Mouse (Mus musculus): ENCODE data around the gene Raph1. TPM values are rescaled to one million over a fixed set of nuclear protein-coding genes. Genes with fewer than 3 reads are reported as not detected.

Raph1 gene
- 35.8 and 44.2 TPM in 2 replicates for polyA plus RNA-seq (2014; fragmentation: Nextera tagmentation; extraction: Ambion mirVana)

- DNase-seq (ENCODE audit: low spot score), result peak; percentile 95
- WGBS, result 0% methylated on average over 15 of the region's 92 CpGs
- peak within 1 kb of the TSS; percentile 70 for H3K4me2 ChIP-seq (ENCODE audit: low read depth, low read length)
- H3K27me3 ChIP-seq (replicated peaks; ENCODE audit: control insufficient read depth, insufficient read depth, low read length), result no peaks in the 10 kb centered on the region
- 0 out of 2 replicates have a peak, but pooled peaks cover 6% of the 10 kb centered on the region for H3K36me3 ChIP-seq (ENCODE audit: control insufficient read depth, insufficient read depth, low read length)
- peak within 1 kb of the TSS; percentile 96 for H3K9ac ChIP-seq (ENCODE audit: low read depth, low read length)
- no peaks in the 10 kb centered on the region for H3K9me3 ChIP-seq (ENCODE audit: control insufficient read depth, low read length)
- H3K27ac ChIP-seq (replicated peaks; ENCODE audit: low read depth, low read length), result peak within 1 kb of the TSS; percentile 95
- H3K4me3 ChIP-seq (ENCODE audit: low read depth, low read length), result peak within 1 kb of the TSS; percentile 90
- peaks cover 10% of the 10 kb centered on the region for H3K4me1 ChIP-seq (ENCODE audit: control insufficient read depth, insufficient read depth, low read length)
- ATAC-seq (ENCODE audit: low read depth), result peak; percentile 96
Measured at GRCm38 (mm10) chr1:60566631-60567311, at the start of gene Raph1. Gene Raph1, minus strand, starts transcription at chr1:60567104.

GRCm38 (mm10) chr1:60615703-60616102 is 48.8 kb upstream of the Raph1 start:
- ATAC-seq (ENCODE audit: low read depth), result no peak
- no peaks in the 10 kb centered on the region for H3K36me3 ChIP-seq (ENCODE audit: control insufficient read depth, insufficient read depth, low read length)
- no peaks in the 10 kb centered on the region for H3K4me1 ChIP-seq (ENCODE audit: control insufficient read depth, insufficient read depth, low read length)
- H3K27ac ChIP-seq (replicated peaks; ENCODE audit: low read depth, low read length), result no peak overlapping the region
- H3K27me3 ChIP-seq (replicated peaks; ENCODE audit: control insufficient read depth, insufficient read depth, low read length), result no peaks in the 10 kb centered on the region
- H3K9me3 ChIP-seq (ENCODE audit: control insufficient read depth, low read length), result no peaks in the 10 kb centered on the region
- no peak for DNase-seq (ENCODE audit: low spot score)
- no peak overlapping the region for H3K4me2 ChIP-seq (ENCODE audit: low read depth, low read length)
- no peak overlapping the region for H3K9ac ChIP-seq (ENCODE audit: low read depth, low read length)
- H3K4me3 ChIP-seq (ENCODE audit: low read depth, low read length), result no peak overlapping the region
- whole genome bisulfite sequencing, result 65% methylated on average over 1 of the region's 1 CpGs

GRCm38 (mm10) chr1:60614902-60615301 is 48.0 kb upstream of the Raph1 start:
- Histone ChIP-seq H3K27me3 (replicated peaks; ENCODE audit: control insufficient read depth, insufficient read depth, low read length) (no peaks in the 10 kb centered on the region), H3K4me1 (ENCODE audit: control insufficient read depth, insufficient read depth, low read length) (no peaks in the 10 kb centered on the region), H3K9me3 (ENCODE audit: control insufficient read depth, low read length) (no peaks in the 10 kb centered on the region), H3K36me3 (ENCODE audit: control insufficient read depth, insufficient read depth, low read length) (no peaks in the 10 kb centered on the region), H3K4me3 (ENCODE audit: low read depth, low read length) (no peak overlapping the region), H3K27ac (replicated peaks; ENCODE audit: low read depth, low read length) (no peak overlapping the region), H3K9ac (ENCODE audit: low read depth, low read length) (no peak overlapping the region), H3K4me2 (ENCODE audit: low read depth, low read length) (no peak overlapping the region)
- WGBS, result 63% methylated on average over 1 of the region's 1 CpGs
- ATAC-seq (ENCODE audit: low read depth) (no peak), DNase-seq (ENCODE audit: low spot score) (no peak)

- WGBS, result 78% methylated on average over 3 of the region's 3 CpGs
- no peaks in the 10 kb centered on the region for H3K27me3 ChIP-seq (replicated peaks; ENCODE audit: control insufficient read depth, insufficient read depth, low read length)
- DNase-seq (ENCODE audit: low spot score) (no peak), ATAC-seq (ENCODE audit: low read depth) (no peak)
- no peak overlapping the region for H3K4me2 ChIP-seq (ENCODE audit: low read depth, low read length)
- H3K4me1 ChIP-seq (ENCODE audit: control insufficient read depth, insufficient read depth, low read length), result no peaks in the 10 kb centered on the region
- no peak overlapping the region for H3K27ac ChIP-seq (replicated peaks; ENCODE audit: low read depth, low read length)
- H3K9me3 ChIP-seq (ENCODE audit: control insufficient read depth, low read length), result no peaks in the 10 kb centered on the region
- H3K36me3 ChIP-seq (ENCODE audit: control insufficient read depth, insufficient read depth, low read length), result no peaks in the 10 kb centered on the region
- no peak overlapping the region for H3K4me3 ChIP-seq (ENCODE audit: low read depth, low read length)
- no peak overlapping the region for H3K9ac ChIP-seq (ENCODE audit: low read depth, low read length)
Measured at GRCm38 (mm10) chr1:60611968-60612367, 45.1 kb upstream of the Raph1 start.

GRCm38 (mm10) chr1:60610631-60611030 is 43.7 kb upstream of the Raph1 start:
- Histone ChIP-seq H3K9ac (ENCODE audit: low read depth, low read length) (no peak overlapping the region), H3K9me3 (ENCODE audit: control insufficient read depth, low read length) (no peaks in the 10 kb centered on the region), H3K36me3 (ENCODE audit: control insufficient read depth, insufficient read depth, low read length) (no peaks in the 10 kb centered on the region), H3K4me1 (ENCODE audit: control insufficient read depth, insufficient read depth, low read length) (no peaks in the 10 kb centered on the region), H3K27me3 (replicated peaks; ENCODE audit: control insufficient read depth, insufficient read depth, low read length) (no peaks in the 10 kb centered on the region), H3K27ac (replicated peaks; ENCODE audit: low read depth, low read length) (no peak overlapping the region), H3K4me3 (ENCODE audit: low read depth, low read length) (no peak overlapping the region), H3K4me2 (ENCODE audit: low read depth, low read length) (no peak overlapping the region)
- 56% methylated on average over 4 of the region's 4 CpGs for WGBS
- DNase-seq (ENCODE audit: low spot score) (no peak), ATAC-seq (ENCODE audit: low read depth) (no peak)

- Histone ChIP-seq H3K9ac (ENCODE audit: low read depth, low read length) (no peak overlapping the region), H3K27me3 (replicated peaks; ENCODE audit: control insufficient read depth, insufficient read depth, low read length) (no peaks in the 10 kb centered on the region), H3K4me3 (ENCODE audit: low read depth, low read length) (no peak overlapping the region), H3K4me1 (ENCODE audit: control insufficient read depth, insufficient read depth, low read length) (0 out of 2 replicates have a peak, but pooled peaks cover 4% of the 10 kb centered on the region), H3K27ac (replicated peaks; ENCODE audit: low read depth, low read length) (no peak overlapping the region), H3K36me3 (ENCODE audit: control insufficient read depth, insufficient read depth, low read length) (no peaks in the 10 kb centered on the region), H3K9me3 (ENCODE audit: control insufficient read depth, low read length) (no peaks in the 10 kb centered on the region), H3K4me2 (ENCODE audit: low read depth, low read length) (no peak overlapping the region)
- DNase-seq (ENCODE audit: low spot score), result peak; percentile 91
- 77% methylated on average over 8 of the region's 8 CpGs for WGBS
- ATAC-seq (ENCODE audit: low read depth), result peak; percentile 86; the same call in 1 of the 2 replicates
Measured at GRCm38 (mm10) chr1:60609011-60609775, 42.3 kb upstream of the Raph1 start.

GRCm38 (mm10) chr1:60604481-60605021 is 37.6 kb upstream of the Raph1 start:
- no peaks in the 10 kb centered on the region for H3K27me3 ChIP-seq (replicated peaks; ENCODE audit: control insufficient read depth, insufficient read depth, low read length)
- H3K36me3 ChIP-seq (ENCODE audit: control insufficient read depth, insufficient read depth, low read length), result no peaks in the 10 kb centered on the region
- peak; percentile 64 for DNase-seq (ENCODE audit: low spot score)
- H3K9me3 ChIP-seq (ENCODE audit: control insufficient read depth, low read length), result no peaks in the 10 kb centered on the region
- H3K4me1 ChIP-seq (ENCODE audit: control insufficient read depth, insufficient read depth, low read length), result 0 out of 2 replicates have a peak, but pooled peaks cover 4% of the 10 kb centered on the region
- peak; percentile 37; the same call in 1 of the 2 replicates for ATAC-seq (ENCODE audit: low read depth)
- no peak overlapping the region for H3K9ac ChIP-seq (ENCODE audit: low read depth, low read length)
- no peak overlapping the region for H3K4me2 ChIP-seq (ENCODE audit: low read depth, low read length)
- H3K27ac ChIP-seq (replicated peaks; ENCODE audit: low read depth, low read length), result no peak overlapping the region
- no peak overlapping the region for H3K4me3 ChIP-seq (ENCODE audit: low read depth, low read length)
- WGBS, result 67% methylated on average over 3 of the region's 3 CpGs

GRCm38 (mm10) chr1:60600682-60601081 is 33.8 kb upstream of the Raph1 start:
- Histone ChIP-seq H3K27me3 (replicated peaks; ENCODE audit: control insufficient read depth, insufficient read depth, low read length) (no peaks in the 10 kb centered on the region), H3K4me2 (ENCODE audit: low read depth, low read length) (no peak overlapping the region), H3K4me1 (ENCODE audit: control insufficient read depth, insufficient read depth, low read length) (peaks cover 4% of the 10 kb centered on the region; the same call in 1 of the 2 replicates), H3K4me3 (ENCODE audit: low read depth, low read length) (no peak overlapping the region), H3K27ac (replicated peaks; ENCODE audit: low read depth, low read length) (no peak overlapping the region), H3K9ac (ENCODE audit: low read depth, low read length) (no peak overlapping the region), H3K36me3 (ENCODE audit: control insufficient read depth, insufficient read depth, low read length) (no peaks in the 10 kb centered on the region), H3K9me3 (ENCODE audit: control insufficient read depth, low read length) (no peaks in the 10 kb centered on the region)
- ATAC-seq (ENCODE audit: low read depth) (no peak), DNase-seq (ENCODE audit: low spot score) (no peak)
- WGBS, result 87% methylated on average over 6 of the region's 6 CpGs

All from embryonic facial prominence, embryonic 14.5 days (tissue).